Mouse (Mus musculus): Measurements from ENCODE around the gene Cfap69.

The Cfap69 gene

GRCm38 (mm10) chr5:5658680-5659079 is 5.4 kb downstream of the Cfap69 start:
- intact Hi-C loops (cut with DNase I): no loop called here

GRCm38 (mm10) chr5:5657932-5658331 is 6.1 kb downstream of the Cfap69 start:
- intact Hi-C loops (cut with DNase I): no loop called here

- intact Hi-C loops (cut with DNase I): loop anchor here (5.0 kb wide), 1 partner anchor 83 kb away; no protein-coding TSS in a partner anchor
Measured at GRCm38 (mm10) chr5:5648817-5649569, 15.0 kb downstream of the Cfap69 start.

GRCm38 (mm10) chr5:5646173-5646572 is 17.9 kb downstream of the Cfap69 start:
- intact Hi-C loops (cut with DNase I): loop anchor here (2.0 to 5.0 kb wide), 2 partner anchors 86 to 103 kb away; partner anchors contain the start of gene Steap1

GRCm38 (mm10) chr5:5638496-5638895 is 25.5 kb downstream of the Cfap69 start:
- intact Hi-C loops (cut with DNase I): no loop called here

GRCm38 (mm10) chr5:5625491-5625890 is 38.5 kb downstream of the Cfap69 start:
- intact Hi-C loops (cut with DNase I): no loop called here

GRCm38 (mm10) chr5:5618329-5618728 is 45.7 kb downstream of the Cfap69 start:
- intact Hi-C loops (cut with DNase I): no loop called here

- intact Hi-C loops (cut with DNase I): no loop called here
Measured at GRCm38 (mm10) chr5:5610540-5610939, 53.5 kb downstream of the Cfap69 start.

- intact Hi-C loops (cut with DNase I): no loop called here
Measured at GRCm38 (mm10) chr5:5587686-5588085, 76.4 kb downstream of the Cfap69 start.

- intact Hi-C loops (cut with DNase I): no loop called here
Measured at GRCm38 (mm10) chr5:5573749-5574317, 90.2 kb downstream of the Cfap69 start, which contains the start of gene Gm8773. TSS of gene Gm8773 (plus strand) at chr5:5573799.

- intact Hi-C loops (cut with DNase I): no loop called here
Measured at GRCm38 (mm10) chr5:5562435-5562834, 101.6 kb downstream of the Cfap69 start.

GRCm38 (mm10) chr5:5561041-5561706 is 102.9 kb downstream of the Cfap69 start:
- intact Hi-C loops (cut with DNase I): no loop called here

GRCm38 (mm10) chr5:5559798-5560197 is 104.2 kb downstream of the Cfap69 start:
- intact Hi-C loops (cut with DNase I): loop anchor here (5.0 kb wide), 1 partner anchor 42 kb away; no protein-coding TSS in a partner anchor

- intact Hi-C loops (cut with DNase I): loop anchor here (5.0 kb wide), 1 partner anchor 42 kb away; no protein-coding TSS in a partner anchor
Measured at GRCm38 (mm10) chr5:5559079-5559740, 104.8 kb downstream of the Cfap69 start, which contains the start of gene Gtpbp10. TSS of gene Gtpbp10 (minus strand) at chr5:5559538.

- intact Hi-C loops (cut with DNase I): no loop called here
Measured at GRCm38 (mm10) chr5:5551110-5551509, 112.9 kb downstream of the Cfap69 start.

GRCm38 (mm10) chr5:5540385-5540784 is 123.7 kb downstream of the Cfap69 start:
- intact Hi-C loops (cut with DNase I): no loop called here

GRCm38 (mm10) chr5:5539771-5540170 is 124.3 kb downstream of the Cfap69 start:
- intact Hi-C loops (cut with DNase I): no loop called here

- intact Hi-C loops (cut with DNase I): no loop called here
Measured at GRCm38 (mm10) chr5:5536131-5536530, 127.9 kb downstream of the Cfap69 start.

GRCm38 (mm10) chr5:5533656-5534420 is 130.2 kb downstream of the Cfap69 start:
- intact Hi-C loops (cut with DNase I): no loop called here

All from adrenal gland (tissue).